Mouse (Mus musculus) liver, embryonic 14.5 days (tissue): ENCODE data around the gene Rab12. TPM values are rescaled to one million over a fixed set of nuclear protein-coding genes. Genes with fewer than 3 reads are reported as not detected.

Source experiments
- ATAC-seq: fragments of 200-750 bp; cut with Nextera tagmentation; 2 replicates; pipeline ENCODE4 v1.8.0; 2017; ENCODE audit warnings: moderate number of reproducible peaks, mild to moderate bottlenecking, moderate library complexity; ENCODE audit not compliant: insufficient read depth
- DNase-seq, 3 experiments: peaks; one replicate each; pipeline ENCODE4 v3.0.0-alpha.2; 2012 to 2013; ENCODE audit warnings: low read depth in 3 of 3, low spot score in 3 of 3
- H3K27ac ChIP-seq: fragments of 300-500 bp; sonication (generic); 2 replicates; pipeline ENCODE4 v1.5.1; 2014; ENCODE audit warnings: moderate library complexity, mild to moderate bottlenecking, control low read depth, inconsistent platforms
- H3K27me3 ChIP-seq: fragments of 300-500 bp; sonication (generic); 2 replicates; pipeline ENCODE4 v1.6.1; 2014; ENCODE audit warnings: mild to moderate bottlenecking, low read length, moderate library complexity; ENCODE audit not compliant: control insufficient read depth, insufficient read depth
- H3K36me3 ChIP-seq: fragments of 300-500 bp; sonication (generic); replicated peaks from 2 replicates; pipeline ENCODE4 v1.6.1; 2014; ENCODE audit warnings: low read depth; ENCODE audit not compliant: control insufficient read depth, insufficient read depth
- H3K4me1 ChIP-seq, 2 experiments: fragments of 200-500 bp in 1 of 2; fragments of 300-500 bp in 1 of 2; sonication (generic) in 1 of 2; replicated peaks; 2 replicates each; pipeline ENCODE4 v1.6.1; 2012 to 2014; ENCODE audit warnings: antibody characterized with exemption in 1 of 2, inconsistent platforms in 1 of 2, low read length in 1 of 2; ENCODE audit not compliant: control insufficient read depth in 2 of 2, insufficient read depth in 2 of 2
- H3K4me2 ChIP-seq: fragments of 300-500 bp; sonication (generic); 2 replicates; pipeline ENCODE4 v1.6.1; 2014; ENCODE audit warnings: low read depth, mild to moderate bottlenecking, control low read depth, moderate library complexity
- H3K4me3 ChIP-seq, 2 experiments: fragments of 200-500 bp in 1 of 2; fragments of 300-500 bp in 1 of 2; sonication (generic) in 1 of 2; 2 replicates each; pipeline ENCODE4 v1.5.1; 2012 to 2014; ENCODE audit warnings: low read depth in 2 of 2, low read length in 2 of 2, mild to moderate bottlenecking in 2 of 2, control low read depth in 1 of 2, inconsistent platforms in 1 of 2, moderate library complexity in 1 of 2; ENCODE audit not compliant: insufficient read depth in 1 of 2
- H3K9ac ChIP-seq: fragments of 300-500 bp; sonication (generic); replicated peaks from 2 replicates; pipeline ENCODE4 v1.6.1; 2014; ENCODE audit warnings: mild to moderate bottlenecking, control low read depth, moderate library complexity
- H3K9me3 ChIP-seq: fragments of 300-500 bp; sonication (generic); 2 replicates; pipeline ENCODE4 v1.6.1; 2016; ENCODE audit warnings: low read length, mixed read lengths; ENCODE audit not compliant: control insufficient read depth
- CTCF ChIP-seq: IDR thresholded peaks from 2 replicates; pipeline ENCODE4 v1.5.1; 2016; ENCODE audit warnings: antibody characterized with exemption, low read depth, control low read depth
- EP300 ChIP-seq: IDR thresholded peaks from 2 replicates; pipeline ENCODE4 v1.6.1; 2016; ENCODE audit warnings: antibody characterized with exemption, low read depth
- WGBS: fragments of 180-500 bp; shearing (Covaris S2); extraction: QIAGEN DNeasy Blood & Tissue Kit; methylation state at CpG from one replicate; pipeline ENCODE4 v1.1.7; 2014; ENCODE audit not compliant: insufficient replicate concordance; 5-methylcytosine and 5-hydroxymethylcytosine counted together
- polyA plus RNA-seq, 2 experiments: library from polyadenylated mRNA; depleted of rRNA in 1 of 2; stranded (reverse) in 1 of 2; unstranded in 1 of 2; fragments of >200 nt; fragmentation: Nextera tagmentation in 1 of 2; extraction: Ambion mirVana in 1 of 2; gene quantifications; 2 replicates each; pipeline versions ENCODE4 v1.2.1 to v1.2.3; 2012 to 2014

Gene Rab12
- polyA plus RNA-seq, 2 experiments: 5.4 to 8.4 TPM

GRCm38 (mm10) chr17:66448421-66449405 is 70.8 kb downstream of the Rab12 start:
- 0 out of 2 replicates have a peak, but pooled peaks have one; percentile 7 for TF ChIP-seq CTCF
- TF ChIP-seq EP300: no peak
- Histone ChIP-seq H3K9ac (no peak overlapping the region), H3K27ac (no peak overlapping the region), H3K36me3 (no peaks in the 10 kb centered on the region), H3K4me3 (peak overlapping the region; percentile 36 to 52), H3K27me3 (peaks cover 62% of the 10 kb centered on the region), H3K4me2 (peak overlapping the region; percentile 66), H3K4me1 (no peaks in the 10 kb centered on the region), H3K9me3 (no peaks in the 10 kb centered on the region)
- WGBS: 1% methylated on average over 104 of the region's 136 CpGs
- DNase-seq (no peak), ATAC-seq (no peak)

GRCm38 (mm10) chr17:66447978-66448377 is 71.6 kb downstream of the Rab12 start:
- WGBS: 6% methylated on average over 13 of the region's 13 CpGs
- ATAC-seq (no peak), DNase-seq (no peak)
- Histone ChIP-seq H3K36me3 (no peaks in the 10 kb centered on the region), H3K9me3 (no peaks in the 10 kb centered on the region), H3K27ac (no peak overlapping the region), H3K9ac (no peak overlapping the region), H3K4me1 (no peaks in the 10 kb centered on the region), H3K27me3 (peaks cover 62% of the 10 kb centered on the region), H3K4me2 (peak overlapping the region; percentile 66), H3K4me3 (peak overlapping the region in 1 of 2 experiments; percentile 52; a peak in 2 of 4 replicates)
- TF ChIP-seq EP300: no peak
- no peak for TF ChIP-seq CTCF

- H3K27ac ChIP-seq: no peak overlapping the region
- DNase-seq: no peak
- no peaks in the 10 kb centered on the region for H3K9me3 ChIP-seq
- no peak for ATAC-seq
- H3K4me3 ChIP-seq: no peak overlapping the region
- H3K36me3 ChIP-seq: no peaks in the 10 kb centered on the region
- no peaks in the 10 kb centered on the region for H3K4me1 ChIP-seq
- no peak overlapping the region for H3K4me2 ChIP-seq
- peaks cover 57% of the 10 kb centered on the region for H3K27me3 ChIP-seq
- TF ChIP-seq CTCF (no peak), EP300 (no peak)
- no peak overlapping the region for H3K9ac ChIP-seq
- WGBS: 44% methylated on average over 7 of the region's 7 CpGs
Measured at GRCm38 (mm10) chr17:66447007-66447312, 72.6 kb downstream of the Rab12 start.

GRCm38 (mm10) chr17:66446196-66447006 is 73.1 kb downstream of the Rab12 start:
- Histone ChIP-seq H3K27me3 (peaks cover 53% of the 10 kb centered on the region), H3K9ac (no peak overlapping the region), H3K4me1 (no peaks in the 10 kb centered on the region), H3K9me3 (no peaks in the 10 kb centered on the region), H3K4me3 (no peak overlapping the region), H3K4me2 (no peak overlapping the region), H3K27ac (no peak overlapping the region), H3K36me3 (no peaks in the 10 kb centered on the region)
- no peak for DNase-seq
- 47% methylated on average over 7 of the region's 7 CpGs for WGBS
- ATAC-seq: no peak
- TF ChIP-seq EP300 (no peak), CTCF (no peak)

Other genes with a start within 250 kb of the Rab12 start
- gene Mtcl1, start 70.0 kb downstream of the Rab12 start, polyA plus RNA-seq (2012; rRNA removed): 0.08 and 0.17 TPM in 2 replicates
- 0.06 TPM in 1 of 2 replicates, not detected in the other for gene Mtcl1, start 70.0 kb downstream of the Rab12 start, polyA plus RNA-seq (2014; fragmentation: Nextera tagmentation; extraction: Ambion mirVana)
- not detected in 2 replicates for gene Themis3, start 74.9 kb upstream of the Rab12 start, polyA plus RNA-seq (2012; rRNA removed)
- not detected in 2 replicates for gene Themis3, start 74.9 kb upstream of the Rab12 start, polyA plus RNA-seq (2014; fragmentation: Nextera tagmentation; extraction: Ambion mirVana)